Mouse (Mus musculus) liver, embryonic 14.5 days (tissue): ENCODE measurements around the gene B4galnt1. TPM values are rescaled to one million over a fixed set of nuclear protein-coding genes. Genes with fewer than 3 reads are reported as not detected.

ENCODE experiments used
- ATAC-seq: fragments of 200-750 bp; cut with Nextera tagmentation; 2 replicates; pipeline ENCODE4 v1.8.0; 2017; ENCODE audit warnings: moderate number of reproducible peaks, mild to moderate bottlenecking, moderate library complexity; ENCODE audit not compliant: insufficient read depth
- DNase-seq, 3 experiments: peaks; one replicate each; pipeline ENCODE4 v3.0.0-alpha.2; 2012 to 2013; ENCODE audit warnings: low read depth in 3 of 3, low spot score in 3 of 3
- H3K27ac ChIP-seq: fragments of 300-500 bp; sonication (generic); 2 replicates; pipeline ENCODE4 v1.5.1; 2014; ENCODE audit warnings: moderate library complexity, mild to moderate bottlenecking, control low read depth, inconsistent platforms
- H3K27me3 ChIP-seq: fragments of 300-500 bp; sonication (generic); 2 replicates; pipeline ENCODE4 v1.6.1; 2014; ENCODE audit warnings: mild to moderate bottlenecking, low read length, moderate library complexity; ENCODE audit not compliant: control insufficient read depth, insufficient read depth
- H3K36me3 ChIP-seq: fragments of 300-500 bp; sonication (generic); replicated peaks from 2 replicates; pipeline ENCODE4 v1.6.1; 2014; ENCODE audit warnings: low read depth; ENCODE audit not compliant: control insufficient read depth, insufficient read depth
- H3K4me1 ChIP-seq, 2 experiments: fragments of 200-500 bp in 1 of 2; fragments of 300-500 bp in 1 of 2; sonication (generic) in 1 of 2; replicated peaks; 2 replicates each; pipeline ENCODE4 v1.6.1; 2012 to 2014; ENCODE audit warnings: antibody characterized with exemption in 1 of 2, inconsistent platforms in 1 of 2, low read length in 1 of 2; ENCODE audit not compliant: control insufficient read depth in 2 of 2, insufficient read depth in 2 of 2
- H3K4me2 ChIP-seq: fragments of 300-500 bp; sonication (generic); 2 replicates; pipeline ENCODE4 v1.6.1; 2014; ENCODE audit warnings: low read depth, mild to moderate bottlenecking, control low read depth, moderate library complexity
- H3K4me3 ChIP-seq, 2 experiments: fragments of 200-500 bp in 1 of 2; fragments of 300-500 bp in 1 of 2; sonication (generic) in 1 of 2; 2 replicates each; pipeline ENCODE4 v1.5.1; 2012 to 2014; ENCODE audit warnings: low read depth in 2 of 2, low read length in 2 of 2, mild to moderate bottlenecking in 2 of 2, control low read depth in 1 of 2, inconsistent platforms in 1 of 2, moderate library complexity in 1 of 2; ENCODE audit not compliant: insufficient read depth in 1 of 2
- H3K9ac ChIP-seq: fragments of 300-500 bp; sonication (generic); replicated peaks from 2 replicates; pipeline ENCODE4 v1.6.1; 2014; ENCODE audit warnings: mild to moderate bottlenecking, control low read depth, moderate library complexity
- H3K9me3 ChIP-seq: fragments of 300-500 bp; sonication (generic); 2 replicates; pipeline ENCODE4 v1.6.1; 2016; ENCODE audit warnings: low read length, mixed read lengths; ENCODE audit not compliant: control insufficient read depth
- CTCF ChIP-seq: IDR thresholded peaks from 2 replicates; pipeline ENCODE4 v1.5.1; 2016; ENCODE audit warnings: antibody characterized with exemption, low read depth, control low read depth
- EP300 ChIP-seq: IDR thresholded peaks from 2 replicates; pipeline ENCODE4 v1.6.1; 2016; ENCODE audit warnings: antibody characterized with exemption, low read depth
- WGBS: fragments of 180-500 bp; shearing (Covaris S2); extraction: QIAGEN DNeasy Blood & Tissue Kit; methylation state at CpG from one replicate; pipeline ENCODE4 v1.1.7; 2014; ENCODE audit not compliant: insufficient replicate concordance; 5-methylcytosine and 5-hydroxymethylcytosine counted together
- polyA plus RNA-seq, 2 experiments: library from polyadenylated mRNA; depleted of rRNA in 1 of 2; stranded (reverse) in 1 of 2; unstranded in 1 of 2; fragments of >200 nt; fragmentation: Nextera tagmentation in 1 of 2; extraction: Ambion mirVana in 1 of 2; gene quantifications; 2 replicates each; pipeline versions ENCODE4 v1.2.1 to v1.2.3; 2012 to 2014

Gene B4galnt1
- polyA plus RNA-seq, 2 experiments, result 10.4 to 17.1 TPM

DNA sequence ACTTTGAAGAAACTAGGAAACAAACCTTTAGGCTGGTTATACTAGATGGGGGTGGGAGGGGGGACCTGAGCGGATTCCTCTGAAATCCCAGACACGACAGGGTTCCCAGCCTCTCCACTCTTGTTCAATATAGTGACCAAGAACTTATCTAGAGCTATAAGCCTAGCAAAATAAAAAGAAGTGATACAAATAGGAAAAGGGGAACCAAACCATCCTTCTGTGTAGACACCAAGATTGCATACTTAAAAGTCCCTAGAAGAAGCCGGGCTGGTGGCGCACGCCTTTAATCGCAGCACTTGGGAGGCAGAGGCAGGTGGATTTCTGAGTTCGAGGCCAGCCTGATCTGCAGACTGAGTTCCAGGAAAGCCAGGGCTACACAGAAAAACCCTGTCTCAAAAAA, 11.7 kb upstream of the B4galnt1 start:
- no peaks in the 10 kb centered on the region for H3K27me3 ChIP-seq
- DNase-seq, result no peak
- ATAC-seq, result no peak
- no peaks in the 10 kb centered on the region for H3K36me3 ChIP-seq
- no peak overlapping the region for H3K4me2 ChIP-seq
- WGBS, result 82% methylated on average over 7 of the region's 7 CpGs
- no peaks in the 10 kb centered on the region for H3K9me3 ChIP-seq
- no peak overlapping the region for H3K9ac ChIP-seq
- H3K4me1 ChIP-seq, result peaks cover 0 to 9% of the 10 kb centered on the region in 2 experiments; a peak in 2 of 4 replicates
- H3K4me3 ChIP-seq, result no peak overlapping the region
- no peak overlapping the region for H3K27ac ChIP-seq
- TF ChIP-seq EP300 (no peak), CTCF (no peak)

DNA sequence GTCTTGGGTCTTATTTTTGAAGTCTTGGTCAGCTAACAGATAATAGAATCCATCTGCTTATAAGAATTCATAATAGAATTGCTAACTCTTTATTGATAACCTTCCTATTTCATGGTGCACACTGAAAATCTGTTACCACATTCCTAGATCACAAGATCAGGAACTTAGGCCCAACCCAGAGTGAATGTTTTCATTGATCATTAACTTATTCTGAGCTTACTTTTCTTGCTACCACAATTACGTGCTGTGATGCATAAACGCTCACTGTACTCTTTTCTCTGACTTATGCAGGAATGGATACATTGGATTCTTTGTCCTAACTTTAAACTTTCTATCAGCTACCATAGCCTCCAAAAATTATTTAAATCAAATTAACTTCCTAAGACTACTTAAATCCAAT, 10.8 kb upstream of the B4galnt1 start:
- TF ChIP-seq CTCF (no peak), EP300 (no peak)
- ATAC-seq (no peak), DNase-seq (no peak)
- H3K9me3 ChIP-seq, result no peaks in the 10 kb centered on the region
- H3K36me3 ChIP-seq, result no peaks in the 10 kb centered on the region
- H3K27me3 ChIP-seq, result no peaks in the 10 kb centered on the region
- 78% methylated on average over 2 of the region's 2 CpGs for WGBS
- H3K4me2 ChIP-seq, result no peak overlapping the region
- H3K4me1 ChIP-seq, result peaks cover 3 to 12% of the 10 kb centered on the region in 2 experiments; a peak in 3 of 4 replicates
- H3K9ac ChIP-seq, result no peak overlapping the region
- H3K4me3 ChIP-seq, result no peak overlapping the region
- H3K27ac ChIP-seq, result no peak overlapping the region

DNA sequence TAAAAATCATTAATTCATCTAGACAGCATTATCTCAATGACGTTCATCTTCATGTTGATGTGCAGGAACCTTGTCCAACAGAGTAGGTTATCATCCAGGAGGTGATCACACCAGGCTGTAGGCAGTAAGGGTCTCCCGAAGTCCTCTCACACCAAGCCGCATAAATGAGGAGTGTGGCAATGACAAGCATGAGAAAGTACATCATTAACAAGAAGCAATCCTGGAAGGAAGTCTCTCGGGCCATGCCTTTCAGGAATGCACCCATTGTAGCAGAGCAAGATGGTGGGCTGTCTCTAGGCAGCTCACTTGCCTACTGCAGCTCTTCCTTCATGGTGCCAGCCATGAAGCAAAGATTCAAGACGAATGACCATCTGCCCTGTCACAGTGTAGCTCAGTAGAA, 10.4 kb upstream of the B4galnt1 start:
- no peak for TF ChIP-seq EP300
- TF ChIP-seq CTCF, result no peak
- 66% methylated on average over 5 of the region's 5 CpGs for WGBS
- Histone ChIP-seq H3K27ac (no peak overlapping the region), H3K4me3 (no peak overlapping the region), H3K9ac (no peak overlapping the region), H3K27me3 (no peaks in the 10 kb centered on the region), H3K4me2 (no peak overlapping the region), H3K4me1 (peaks cover 3 to 12% of the 10 kb centered on the region in 2 experiments; a peak in 3 of 4 replicates), H3K36me3 (no peaks in the 10 kb centered on the region), H3K9me3 (no peaks in the 10 kb centered on the region)
- no peak for ATAC-seq
- no peak for DNase-seq

DNA sequence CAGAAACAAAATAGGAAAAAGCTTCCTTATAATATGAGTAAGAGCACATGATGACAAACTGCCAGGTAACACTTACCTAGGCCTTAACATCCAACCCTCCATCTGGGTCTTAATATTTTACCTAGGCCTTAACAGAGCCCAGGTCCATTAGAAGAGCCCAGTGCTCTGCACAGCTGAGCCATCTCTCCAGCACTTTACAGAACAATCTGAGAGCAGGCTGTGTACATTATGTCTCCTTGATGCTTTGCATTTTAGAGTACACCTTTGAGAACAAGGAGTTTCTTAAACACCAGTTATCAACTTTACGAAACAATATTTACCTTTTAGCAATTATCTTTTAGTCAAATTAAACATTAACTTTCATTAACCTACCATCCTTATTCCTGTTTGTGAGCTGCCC, 8.9 kb upstream of the B4galnt1 start:
- 69% methylated on average over 1 of the region's 1 CpGs for WGBS
- ATAC-seq (no peak), DNase-seq (no peak)
- TF ChIP-seq EP300, result no peak
- no peak overlapping the region for H3K27ac ChIP-seq
- no peaks in the 10 kb centered on the region for H3K27me3 ChIP-seq
- peaks cover 3 to 8% of the 10 kb centered on the region in 2 experiments; a peak in 3 of 4 replicates for H3K4me1 ChIP-seq
- no peak overlapping the region for H3K4me3 ChIP-seq
- no peak overlapping the region for H3K9ac ChIP-seq
- no peak overlapping the region for H3K4me2 ChIP-seq
- H3K9me3 ChIP-seq, result no peaks in the 10 kb centered on the region
- no peaks in the 10 kb centered on the region for H3K36me3 ChIP-seq

DNA sequence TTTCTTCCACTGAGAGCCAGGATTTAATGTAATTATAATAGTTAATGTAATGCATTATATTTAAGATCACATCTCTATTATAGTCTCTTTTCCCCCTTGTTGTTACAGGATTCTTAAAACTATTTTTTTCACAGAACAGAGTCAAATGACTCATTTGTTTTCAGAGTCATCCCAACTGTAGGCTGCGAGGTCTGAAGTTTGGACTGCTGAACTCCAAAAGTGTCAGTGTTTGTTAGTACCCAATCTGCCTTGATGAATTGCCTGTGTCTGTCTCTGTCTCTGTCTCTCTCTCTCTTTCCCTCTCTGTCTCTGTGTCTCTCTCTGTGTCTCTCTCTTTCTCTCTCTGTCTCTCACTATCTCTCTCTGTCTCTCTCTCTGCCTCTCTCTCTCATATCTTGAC, 8.5 kb upstream of the B4galnt1 start:
- Histone ChIP-seq H3K9me3 (no peaks in the 10 kb centered on the region), H3K4me3 (no peak overlapping the region), H3K4me2 (no peak overlapping the region), H3K9ac (no peak overlapping the region), H3K27ac (no peak overlapping the region), H3K4me1 (peaks cover 3 to 6% of the 10 kb centered on the region in 2 experiments; a peak in 3 of 4 replicates), H3K36me3 (no peaks in the 10 kb centered on the region), H3K27me3 (no peaks in the 10 kb centered on the region)
- 44% methylated on average over 1 of the region's 1 CpGs for WGBS
- DNase-seq, result no peak
- TF ChIP-seq CTCF (no peak), EP300 (no peak)
- ATAC-seq, result no peak

DNA sequence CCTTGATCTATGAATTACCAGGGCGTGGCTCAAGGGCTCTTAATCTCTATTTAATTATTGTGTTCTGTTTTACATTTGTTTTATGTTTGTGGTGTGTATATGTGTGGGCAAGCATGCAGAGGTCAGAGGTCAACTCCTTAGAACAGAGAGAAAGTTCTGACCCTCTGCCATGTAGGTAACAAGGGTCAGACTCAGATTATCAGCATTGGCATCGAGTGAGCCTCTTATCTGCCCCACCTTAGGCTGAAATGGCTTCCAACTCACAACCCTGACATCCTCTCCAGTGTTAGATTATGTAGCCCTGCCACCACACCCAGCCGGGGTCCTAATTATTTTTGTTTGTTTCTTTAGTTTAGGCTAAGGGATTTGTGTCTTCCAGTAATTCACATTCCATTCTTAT, 6.6 kb upstream of the B4galnt1 start:
- DNase-seq, result no peak
- no peaks in the 10 kb centered on the region for H3K27me3 ChIP-seq
- no peaks in the 10 kb centered on the region for H3K9me3 ChIP-seq
- H3K4me2 ChIP-seq, result no peak overlapping the region
- no peak overlapping the region for H3K9ac ChIP-seq
- WGBS, result 40% methylated on average over 3 of the region's 3 CpGs
- H3K36me3 ChIP-seq, result no peaks in the 10 kb centered on the region
- peaks cover 3 to 6% of the 10 kb centered on the region in 2 experiments; a peak in 3 of 4 replicates for H3K4me1 ChIP-seq
- H3K4me3 ChIP-seq, result no peak overlapping the region
- no peak for ATAC-seq
- no peak overlapping the region for H3K27ac ChIP-seq
- TF ChIP-seq EP300 (no peak), CTCF (no peak)
